Mouse (Mus musculus): ENCODE results near the gene Dmp1.

Dmp1 gene

DNA sequence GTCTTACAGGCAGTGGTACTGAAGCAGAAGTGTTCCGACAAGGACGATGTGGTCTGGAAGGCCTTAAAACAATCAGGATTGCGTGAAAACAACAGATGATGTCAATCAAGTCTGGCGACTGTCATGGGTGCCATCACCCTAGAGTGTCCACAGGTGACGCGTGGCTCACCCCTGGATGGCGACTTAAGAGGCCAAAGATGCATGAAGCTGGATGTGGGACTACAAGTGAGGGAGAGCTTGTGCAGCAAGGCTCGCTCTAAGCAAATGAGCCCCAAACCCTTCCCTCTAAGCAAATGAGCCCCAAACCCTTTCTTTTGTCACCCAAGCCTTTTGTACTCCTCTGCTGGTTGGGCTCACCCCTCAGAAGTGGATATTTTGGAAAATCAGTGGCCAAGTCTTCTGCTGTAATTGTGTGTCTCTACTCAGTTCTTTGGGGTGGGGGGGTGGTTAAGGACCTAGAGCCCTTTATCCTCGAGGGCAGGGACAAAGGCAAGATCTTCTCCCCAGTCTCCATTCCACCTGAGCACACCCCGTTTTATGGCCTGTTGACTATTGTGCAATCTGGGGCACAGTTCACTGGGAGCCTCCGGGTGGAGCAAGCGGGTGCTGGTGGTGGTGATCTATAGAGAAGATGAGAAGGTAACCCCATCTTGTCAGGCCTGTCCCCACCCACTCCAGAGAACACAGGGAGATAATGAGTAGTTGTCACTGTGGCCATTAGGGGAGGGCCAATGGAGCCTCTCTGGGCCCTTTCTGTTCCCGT lies 60.8 kb downstream of the Dmp1 start:
- DNase-seq (ENCODE audit: low spot score) = no peak
